Mouse (Mus musculus) G1E (cell line): ENCODE measurements around the gene Speg.

Experiments
- CTCF ChIP-seq: IDR thresholded peaks from 2 replicates; pipeline ENCODE4 v1.5.1; 2012; ENCODE audit warnings: low read depth, low read length, inconsistent platforms, mixed read lengths
- GATA1 ChIP-seq: IDR thresholded peaks from 2 replicates; pipeline ENCODE4 v1.6.1; 2012; ENCODE audit warnings: borderline replicate concordance, low read length, inconsistent platforms, mixed read lengths
- GATA2 ChIP-seq: IDR thresholded peaks from 2 replicates; pipeline ENCODE4 v1.6.1; 2012; ENCODE audit warnings: low read depth, low read length, inconsistent platforms, borderline replicate concordance
- TAL1 ChIP-seq: conservative IDR thresholded peaks from 2 replicates; pipeline ENCODE4 v1.6.1; 2012; ENCODE audit warnings: low read depth, low read length, inconsistent platforms, mixed read lengths

DNA sequence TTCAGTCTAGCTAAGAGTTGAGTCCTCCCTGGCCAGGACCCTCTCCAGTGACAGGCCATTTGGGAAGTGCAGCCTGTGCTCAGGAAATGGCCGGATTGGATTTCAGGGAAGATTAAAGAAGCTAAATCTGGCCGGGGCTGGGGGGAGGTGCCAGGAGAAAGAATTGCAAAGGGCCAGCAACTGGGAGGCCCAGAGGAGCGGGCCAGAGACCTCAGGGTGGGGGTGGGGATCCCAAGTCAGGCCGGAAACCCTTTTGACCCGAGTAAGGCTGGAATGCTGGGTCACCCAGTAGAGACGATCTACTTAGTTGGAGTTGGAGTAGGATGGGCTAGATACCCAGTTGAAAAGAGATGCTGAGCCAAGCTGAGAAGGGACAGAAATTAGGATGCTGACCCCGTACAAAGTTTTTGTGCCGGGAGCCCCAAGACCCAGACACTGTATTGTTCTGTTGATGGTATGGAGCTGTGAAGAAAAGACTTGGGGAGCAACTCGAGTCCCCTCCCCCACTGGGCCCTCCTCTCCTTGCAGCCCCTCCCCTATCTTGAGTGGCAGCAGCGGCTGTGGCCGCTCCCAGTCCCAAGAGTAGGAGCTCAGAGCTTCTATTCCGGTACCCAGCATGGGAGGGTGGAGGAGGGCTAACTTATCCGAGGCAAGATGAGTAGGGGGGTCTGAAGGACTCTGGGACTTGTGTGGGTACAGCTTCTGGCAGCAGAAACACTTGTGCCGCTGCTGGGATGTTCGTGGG is 30.6 kb upstream of the Speg start:
- no peak for TF ChIP-seq CTCF
- TF ChIP-seq GATA2: no peak
- TF ChIP-seq TAL1: no peak
- TF ChIP-seq GATA1: no peak
